Mouse (Mus musculus): ENCODE measurements around the gene Hypk.

DNA sequence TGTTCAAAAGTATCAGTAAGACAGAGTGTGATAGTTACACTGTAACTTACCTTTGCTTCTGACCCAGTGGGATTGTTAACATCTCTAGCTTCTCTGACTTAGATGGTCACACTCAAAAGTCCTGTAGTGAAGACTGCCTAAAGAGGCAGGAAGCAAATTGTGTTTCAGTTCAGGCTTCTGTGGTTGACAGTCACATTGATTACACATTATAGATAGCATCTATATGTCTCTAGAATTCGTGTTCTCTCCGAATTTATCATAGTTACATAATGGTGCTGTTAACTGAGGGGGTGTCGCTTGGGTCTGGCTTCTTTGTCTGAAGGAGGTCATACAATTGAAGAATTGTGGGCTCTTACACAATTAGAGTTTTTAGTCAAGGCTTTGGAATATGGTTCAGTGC lies 38.0 kb upstream of the Hypk start:
- TF ChIP-seq CTCF (IDR thresholded peaks at IDR 0.05; ENCODE audit: low read depth), result no peak
- no peak for TF ChIP-seq EP300 (IDR thresholded peaks at IDR 0.05; ENCODE audit: low read depth)
